Mouse (Mus musculus) telencephalon, adult 2 months (tissue): ENCODE results near the gene Pxmp2.

Experiments used
- DNase-seq: peaks from one replicate; pipeline ENCODE4 v3.0.0-alpha.2; 2011; ENCODE audit warnings: low read depth, low spot score

Pxmp2 gene

DNA sequence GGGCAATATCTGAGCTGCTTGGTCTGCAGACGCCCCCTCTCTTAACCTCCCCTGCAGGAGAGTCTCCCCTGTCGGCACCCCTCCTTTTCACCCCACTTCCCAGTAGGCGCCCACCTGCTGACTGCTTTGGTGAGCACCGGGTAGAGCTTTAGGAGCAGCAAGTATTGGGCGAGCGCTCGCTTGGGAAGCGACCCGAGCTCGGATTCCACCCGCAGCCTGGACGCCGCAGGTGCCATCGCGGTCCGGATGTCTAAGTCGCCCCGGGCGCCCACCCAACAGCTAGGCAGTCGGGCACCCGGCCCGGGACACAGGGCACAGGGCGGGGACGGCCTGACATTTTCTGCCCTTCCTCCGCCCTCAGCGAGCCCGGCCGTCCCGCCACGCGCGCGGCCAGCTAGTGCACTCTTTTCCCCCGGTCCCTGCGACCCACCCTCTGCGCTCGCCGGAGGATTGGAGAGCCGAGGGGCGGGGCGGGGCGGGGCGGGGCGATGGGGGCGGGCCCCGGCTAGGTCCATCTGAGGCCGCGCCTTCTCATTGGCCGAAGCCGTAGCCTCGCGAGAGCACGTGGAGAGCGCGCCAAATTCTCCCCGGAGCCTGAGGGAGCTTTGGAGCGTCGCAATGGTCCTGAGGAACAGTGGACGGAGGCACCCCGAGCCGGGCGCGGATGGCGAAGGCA lies at the start of gene Pxmp2, which contains the start of gene Pole:
Gene Pxmp2, minus strand, starts transcription at position 417 of the 676 bp plus-strand sequence.
Gene Pole, plus strand, starts transcription at position 537 of the 676 bp plus-strand sequence.
- peak; percentile 23 for DNase-seq

- no peak for DNase-seq
Measured at GRCm38 (mm10) chr5:110330508-110330907, 44.5 kb upstream of the Pxmp2 start.

DNA sequence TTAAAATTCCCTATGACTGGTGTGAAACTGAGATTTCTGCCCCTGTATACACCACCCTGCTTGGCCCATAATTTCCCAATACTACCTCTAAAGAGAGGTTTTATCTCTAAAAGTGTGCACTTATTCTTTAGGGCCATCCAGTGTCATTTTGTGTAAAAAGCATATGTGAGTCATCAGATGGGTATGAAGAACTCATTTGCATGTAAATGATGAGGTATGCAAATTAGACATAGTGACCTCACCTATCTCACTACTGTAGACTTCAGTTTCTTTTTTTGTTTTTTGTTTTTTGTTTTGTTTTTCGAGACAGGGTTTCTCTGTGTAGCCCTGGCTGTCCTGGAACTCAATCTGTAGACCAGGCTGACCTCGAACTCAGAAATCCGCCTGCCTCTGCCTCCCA lies 27.1 kb upstream of the Pxmp2 start:
- no peak for DNase-seq

DNA sequence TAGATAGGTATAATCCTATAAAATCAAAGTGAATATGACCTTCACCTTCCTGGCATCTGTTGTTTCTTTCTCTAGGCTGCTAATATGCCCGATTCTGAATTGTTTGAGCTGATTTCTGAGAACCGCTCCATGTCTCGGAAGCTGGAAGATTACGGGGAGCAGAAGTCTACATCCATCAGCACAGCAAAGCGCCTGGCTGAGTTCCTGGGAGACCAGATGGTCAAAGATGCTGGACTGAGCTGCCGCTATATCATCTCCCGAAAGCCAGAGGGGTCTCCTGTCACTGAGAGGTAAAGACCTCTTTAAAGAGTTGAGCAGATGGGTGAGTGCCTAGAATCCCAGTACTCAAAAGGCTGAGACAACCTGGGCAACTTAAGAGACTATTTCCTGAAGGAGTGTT lies 22.9 kb upstream of the Pxmp2 start:
- no peak for DNase-seq

DNA sequence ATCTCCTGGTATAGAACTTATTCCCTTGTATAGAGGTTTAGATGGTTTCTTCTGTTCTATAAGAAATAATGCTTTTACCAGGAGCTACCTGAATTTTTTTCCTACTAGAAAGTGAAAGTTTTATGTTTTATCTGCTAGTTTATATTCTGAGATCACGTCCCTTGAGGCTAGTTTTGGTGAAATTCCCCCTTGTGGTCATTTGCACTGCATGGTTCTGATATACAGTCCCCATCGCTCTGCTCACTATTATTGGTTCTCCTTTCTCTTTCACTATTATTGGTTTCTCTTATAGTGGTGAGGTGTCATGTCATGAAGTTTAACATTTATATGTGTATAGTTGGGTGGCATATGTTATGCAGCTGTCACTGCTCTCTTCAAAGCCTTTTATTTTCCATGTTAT lies 14.6 kb upstream of the Pxmp2 start:
- DNase-seq: no peak

DNA sequence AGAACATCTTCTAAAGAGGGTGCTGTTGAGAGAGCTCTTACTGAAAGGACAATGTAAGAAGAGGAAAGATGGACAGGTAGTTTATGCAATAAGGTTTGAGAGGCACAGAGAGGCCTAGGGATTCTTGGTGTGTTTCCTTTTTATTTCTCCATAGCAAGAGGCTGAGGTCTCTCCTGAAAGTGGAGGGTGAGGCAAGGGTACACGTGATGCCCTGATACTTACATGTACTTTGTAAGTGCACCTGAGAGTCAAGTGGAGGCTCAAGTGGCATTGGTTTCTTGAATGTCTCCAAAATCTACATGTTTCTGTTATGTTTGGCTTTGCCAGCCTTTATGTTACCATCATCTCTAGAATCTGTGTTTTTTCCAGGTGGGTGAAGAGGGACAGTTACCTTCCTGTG lies 10.7 kb upstream of the Pxmp2 start:
- DNase-seq: no peak

DNA sequence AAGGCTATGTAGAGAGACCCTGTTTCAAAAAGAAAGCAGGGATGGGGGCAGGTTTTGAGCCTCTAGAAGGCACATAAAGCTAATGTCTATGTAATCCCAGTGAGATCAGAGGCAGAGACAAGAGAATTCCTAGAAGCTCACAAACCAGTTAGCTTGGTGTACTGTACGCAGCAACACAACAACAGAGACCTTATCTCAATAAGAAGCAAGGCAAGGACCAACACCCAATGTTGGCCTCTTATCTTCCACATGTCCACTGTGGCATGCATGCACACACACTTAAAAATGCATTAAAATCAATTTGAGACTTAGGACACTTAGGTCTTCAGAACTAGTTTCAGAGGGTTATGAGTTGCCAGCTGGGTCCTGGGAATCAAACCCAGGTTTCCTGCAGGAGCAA lies 5.7 kb upstream of the Pxmp2 start:
- no peak for DNase-seq

DNA sequence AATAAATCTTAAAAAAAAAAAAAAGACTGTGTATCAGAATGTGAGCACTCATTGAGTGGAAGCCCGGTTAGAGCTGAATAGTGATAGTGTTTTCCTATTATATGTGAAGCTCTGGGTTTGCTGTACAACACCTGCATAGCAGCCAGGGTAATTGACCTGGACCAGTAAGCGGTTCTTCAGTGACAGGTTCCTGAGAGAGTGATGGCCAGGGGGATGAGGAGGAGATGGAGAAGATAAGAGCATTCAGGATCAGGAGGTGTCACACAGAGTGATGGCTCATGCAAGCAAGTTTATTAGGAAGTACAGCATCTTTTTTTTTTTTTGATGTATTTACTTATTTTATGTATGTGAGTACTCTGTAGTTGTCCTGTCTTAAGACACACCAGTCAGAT lies 1.1 kb upstream of the Pxmp2 start:
- DNase-seq: no peak

- DNase-seq: no peak
Measured at GRCm38 (mm10) chr5:110286446-110287083, 579 bp upstream of the Pxmp2 start.

DNA sequence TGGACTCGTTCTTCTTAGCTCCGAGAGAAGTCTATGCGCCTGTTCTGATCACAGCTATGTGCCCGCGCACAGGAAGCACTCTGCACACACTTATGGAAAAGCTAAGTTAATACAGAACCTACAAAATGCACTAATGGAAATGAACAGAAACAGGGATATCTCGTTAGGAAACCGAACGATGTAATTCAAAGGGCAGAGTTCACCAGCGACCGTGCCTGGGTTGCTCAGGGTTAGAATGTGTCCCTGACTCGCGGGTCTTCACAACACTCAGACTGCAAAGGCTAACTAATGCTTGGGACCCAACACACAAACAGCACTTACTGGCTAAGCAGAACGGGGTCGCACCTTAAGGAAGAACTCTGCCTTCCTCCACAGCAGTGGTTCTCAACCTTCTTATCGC lies 830 bp downstream of the Pxmp2 start:
- DNase-seq: no peak

GRCm38 (mm10) chr5:110284536-110284935 lies 1.4 kb downstream of the Pxmp2 start:
- DNase-seq: no peak

- DNase-seq: no peak
Measured at GRCm38 (mm10) chr5:110281984-110282383, 4.0 kb downstream of the Pxmp2 start.

- DNase-seq: no peak
Measured at GRCm38 (mm10) chr5:110276910-110277309, 9.1 kb downstream of the Pxmp2 start.

- DNase-seq: no peak
Measured at GRCm38 (mm10) chr5:110276391-110276790, 9.6 kb downstream of the Pxmp2 start.

DNA sequence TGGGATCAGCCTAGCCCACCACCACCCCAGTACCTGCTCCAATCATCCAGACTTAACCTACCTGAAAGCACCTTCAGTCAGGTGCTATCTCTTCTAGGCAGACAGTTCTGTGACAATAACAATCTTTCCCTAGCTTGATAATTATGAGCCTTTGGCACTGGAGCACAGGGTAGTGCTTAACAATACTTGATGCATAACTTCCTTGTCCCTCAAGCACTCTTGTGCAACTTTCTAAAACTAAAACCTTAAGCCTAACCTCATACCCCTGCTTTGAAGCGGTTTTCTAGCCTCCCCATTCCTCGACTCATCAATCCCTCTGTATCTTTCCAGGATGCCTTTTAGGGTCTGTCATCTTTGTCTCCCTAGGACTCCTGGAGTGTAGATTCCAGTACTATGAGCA lies 11.1 kb downstream of the Pxmp2 start:
- DNase-seq: no peak

GRCm38 (mm10) chr5:110274147-110274546 lies 11.8 kb downstream of the Pxmp2 start:
- DNase-seq: peak; percentile 15

DNA sequence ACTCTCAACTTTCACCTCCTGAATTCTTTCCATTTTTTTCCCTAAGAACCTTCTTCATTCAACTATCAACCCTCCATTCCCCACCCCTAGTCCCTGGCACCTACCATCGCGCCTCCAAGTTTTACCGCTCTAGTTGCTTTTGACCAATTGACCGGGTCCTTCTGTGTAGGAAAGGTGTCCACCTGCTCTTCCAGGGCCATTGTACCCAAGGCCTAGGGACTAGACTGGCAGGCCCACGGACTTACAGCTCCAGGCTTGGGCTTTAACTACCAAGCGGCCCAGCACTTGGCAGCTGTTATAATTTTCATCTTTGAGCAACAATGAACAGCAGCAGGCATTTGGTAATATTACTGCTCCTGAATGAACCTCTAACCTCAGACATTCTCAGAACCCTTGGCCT lies 15.7 kb downstream of the Pxmp2 start:
- DNase-seq: no peak

DNA sequence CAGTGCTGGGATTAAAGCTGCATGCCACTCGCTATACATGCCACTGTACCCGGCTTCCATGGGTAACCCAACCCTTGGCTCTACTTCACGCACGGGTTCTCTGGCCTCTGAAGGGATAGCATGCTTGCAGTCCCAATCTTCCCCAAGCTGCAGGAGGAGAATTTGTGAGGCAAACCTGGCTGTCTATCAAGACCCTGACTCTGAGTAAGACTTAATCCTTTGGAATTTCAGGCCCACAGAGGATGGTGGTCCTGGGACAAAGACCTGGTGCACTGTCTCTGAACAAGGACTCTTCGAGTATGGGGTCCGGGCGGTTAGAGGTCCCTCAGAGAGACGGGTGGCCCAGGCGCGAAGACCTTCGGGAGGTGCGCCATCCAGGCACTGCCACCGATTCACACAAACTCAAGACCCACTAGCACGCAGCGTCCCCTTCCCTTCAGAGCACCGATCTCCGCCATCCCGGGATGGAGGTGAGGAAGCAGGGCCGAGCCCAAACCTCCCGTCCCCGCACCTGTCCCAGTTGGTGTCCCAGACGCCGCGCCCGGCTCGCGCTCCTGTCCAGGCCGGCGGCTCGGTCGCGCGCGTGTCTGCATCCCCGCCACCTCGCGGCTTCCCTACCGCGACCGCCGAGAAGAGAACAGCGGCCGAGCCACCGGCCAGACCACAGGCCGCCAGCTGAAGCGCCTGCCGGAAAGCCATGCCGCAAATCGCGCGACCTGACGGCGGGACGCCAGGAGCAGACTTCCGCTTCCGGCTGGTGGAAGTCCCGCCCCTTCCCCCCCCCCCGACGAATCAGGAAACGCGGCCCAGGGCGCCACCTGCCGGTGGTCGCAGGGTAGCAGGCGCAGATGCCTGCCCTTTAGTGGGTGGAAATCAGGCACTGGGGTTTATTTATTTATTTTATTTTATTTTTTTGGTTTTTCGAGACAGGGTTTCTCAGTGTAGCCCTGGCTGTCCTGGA lies 16.6 kb downstream of the Pxmp2 start, which contains the start of gene Pgam5:
Gene Pgam5, minus strand, starts transcription at position 773 of the 961 bp plus-strand sequence.
- peak; percentile 67 for DNase-seq

- DNase-seq: no peak
Measured at GRCm38 (mm10) chr5:110266941-110267340, 19.0 kb downstream of the Pxmp2 start.

- DNase-seq: no peak
Measured at GRCm38 (mm10) chr5:110244091-110244490, 41.9 kb downstream of the Pxmp2 start.

DNA sequence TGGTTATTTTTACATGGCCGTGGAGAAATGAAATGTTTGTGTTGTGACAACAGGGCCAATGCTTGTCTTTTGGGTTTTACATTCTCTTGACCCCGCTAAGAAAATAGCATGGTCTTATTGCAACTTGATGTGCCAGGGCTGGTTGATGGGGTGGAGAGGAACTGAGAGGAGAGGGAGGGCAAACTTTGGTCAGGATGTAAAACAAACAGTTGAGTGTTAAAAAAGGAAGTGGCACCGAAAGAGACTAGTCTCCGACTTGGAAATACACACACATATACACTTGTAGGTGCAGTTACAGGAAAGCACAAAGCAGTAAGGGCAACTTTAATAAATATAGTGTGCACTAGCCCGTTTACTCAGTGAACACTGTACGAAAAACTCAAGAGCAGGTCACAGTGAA lies 53.6 kb downstream of the Pxmp2 start:
- DNase-seq: no peak

DNA sequence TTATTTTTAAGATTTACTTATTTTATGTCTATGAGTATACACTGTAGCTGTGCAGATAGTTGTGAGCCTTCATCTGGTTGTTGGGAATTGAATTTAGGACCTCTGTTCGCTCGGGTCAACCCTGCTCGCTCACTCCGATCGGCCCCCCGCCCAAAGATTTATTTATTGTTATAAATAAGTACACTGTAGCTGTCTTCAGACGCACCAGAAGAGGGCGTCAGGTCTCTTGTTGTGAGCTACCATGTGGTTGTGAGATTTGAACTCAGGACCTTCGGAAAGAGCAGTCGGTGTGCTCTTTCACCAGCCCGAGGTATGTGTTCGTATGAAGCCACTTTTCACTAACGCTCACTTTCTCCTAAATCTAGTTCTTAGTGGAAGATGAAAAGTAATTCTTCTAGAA lies 54.3 kb downstream of the Pxmp2 start:
- no peak for DNase-seq
